ENCODE assay signal across 10 mouse cellular contexts in the genomic region with DNA sequence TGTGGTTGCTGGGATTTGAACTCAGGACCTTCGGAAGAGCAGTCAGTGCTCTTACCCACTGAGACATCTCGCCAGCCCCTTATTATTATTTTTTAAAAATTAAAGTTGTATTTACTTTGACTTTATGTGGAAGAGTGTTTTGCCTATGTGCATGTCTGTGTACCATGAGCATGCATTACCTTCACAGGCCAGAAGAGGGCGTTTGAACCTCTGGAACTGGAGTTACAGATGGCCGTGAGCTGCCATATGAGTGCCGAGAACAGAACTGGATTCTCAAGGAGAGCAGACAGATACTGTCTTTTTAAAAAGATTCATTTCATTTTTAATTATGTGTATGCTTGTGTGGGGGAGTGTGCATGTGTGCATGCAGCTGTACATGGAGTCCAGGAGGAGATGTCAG. TPM values are rescaled to one million over a fixed set of nuclear protein-coding genes. Genes with fewer than 3 reads are reported as not detected.
DNase-seq lines count a peak whose midpoint lies in the region; ATAC-seq and TF ChIP-seq lines count a peak whose summit lies in the region.
"Had no signal": no experiment of that assay in that cellular context is flagged by ENCODE, and none has a peak within 500 bp of the region (broad histone marks: within the 10 kb centered on the region; RNA-seq: fewer than 3 reads in every experiment).

No protein-coding gene starts in this region.

- H3K4me3 ChIP-seq in hindbrain, postnatal 0 days (ENCODE audit: low read length), result no peak overlapping the region
- H3K4me3 ChIP-seq in hindbrain, embryonic 14.5 days (replicated peaks; ENCODE audit: low read length), result no peak overlapping the region
- H3K4me3 ChIP-seq in ES-E14 (ENCODE audit: insufficient read depth in 1 of 2, low read depth in 1 of 2, low read length in 2 of 2, poor library complexity in 1 of 2, severe bottlenecking in 1 of 2), result no peak overlapping the region
- H3K4me3 ChIP-seq in liver, embryonic 14.5 days (ENCODE audit: insufficient read depth in 1 of 2, low read depth in 2 of 2, low read length in 2 of 2), result no peak overlapping the region
- H3K4me3 ChIP-seq in limb, embryonic 10.5 days, result no peak overlapping the region
- H3K4me3 ChIP-seq: hindbrain, embryonic 12.5 days; neural tube, embryonic 15.5 days had no signal

- no peaks in the 10 kb centered on the region for H3K4me1 ChIP-seq in hindbrain, postnatal 0 days (ENCODE audit: insufficient read depth, low read length)
- no peaks in the 10 kb centered on the region for H3K4me1 ChIP-seq in hindbrain, embryonic 14.5 days (replicated peaks; ENCODE audit: control insufficient read depth, insufficient read depth, low read length)
- peaks cover 0 to 6% of the 10 kb centered on the region in 2 experiments; a peak in 1 of 4 replicates for H3K4me1 ChIP-seq in ES-E14 (ENCODE audit: control insufficient read depth in 2 of 2, insufficient read depth in 2 of 2, low read length in 2 of 2, poor library complexity in 1 of 2)
- peaks cover 9 to 20% of the 10 kb centered on the region in 2 experiments for H3K4me1 ChIP-seq in liver, embryonic 14.5 days (replicated peaks; ENCODE audit: control insufficient read depth in 2 of 2, insufficient read depth in 2 of 2, low read length in 1 of 2)
- H3K4me1 ChIP-seq in limb, embryonic 10.5 days, result peaks cover 9% of the 10 kb centered on the region; the same call in 1 of the 2 replicates
- H3K4me1 ChIP-seq: hindbrain, embryonic 12.5 days; neural tube, embryonic 15.5 days had no signal

- H3K9ac ChIP-seq in hindbrain, postnatal 0 days (replicated peaks; ENCODE audit: low read length), result no peak overlapping the region
- no peak overlapping the region for H3K9ac ChIP-seq in hindbrain, embryonic 14.5 days
- peak overlapping the region; percentile 20; the same call in 1 of the 2 replicates for H3K9ac ChIP-seq in ES-E14 (ENCODE audit: insufficient read depth, low read depth, low read length, poor library complexity, severe bottlenecking)
- no peak overlapping the region for H3K9ac ChIP-seq in liver, embryonic 14.5 days (replicated peaks)
- H3K9ac ChIP-seq: hindbrain, embryonic 12.5 days; neural tube, embryonic 15.5 days had no signal

- DNase-seq in hindbrain, postnatal 0 days (ENCODE audit: low spot score), result no peak
- no peak for DNase-seq in hindbrain, embryonic 14.5 days (ENCODE audit: low spot score)
- peak; percentile 34 for DNase-seq in 416B (ENCODE audit: low read depth)
- DNase-seq in ES-E14 (ENCODE audit: low read depth, low spot score), result peak; percentile 62
- no peak for DNase-seq in liver, embryonic 14.5 days (ENCODE audit: low read depth in 3 of 3, low spot score in 3 of 3)
- no peak for DNase-seq in urinary bladder, postnatal 36 days (ENCODE audit: low spot score in 2 of 2)
- no peak for DNase-seq in right cerebral cortex, postnatal 14 days
- DNase-seq in limb, embryonic 10.5 days (ENCODE audit: low spot score), result no peak

- H3K4me2 ChIP-seq in hindbrain, postnatal 0 days (ENCODE audit: low read depth, low read length), result no peak overlapping the region
- no peak overlapping the region for H3K4me2 ChIP-seq in hindbrain, embryonic 14.5 days (replicated peaks)
- H3K4me2 ChIP-seq in liver, embryonic 14.5 days (ENCODE audit: low read depth), result no peak overlapping the region
- H3K4me2 ChIP-seq: hindbrain, embryonic 12.5 days; neural tube, embryonic 15.5 days had no signal

- ATAC-seq in hindbrain, postnatal 0 days, result no peak
- ATAC-seq in hindbrain, embryonic 14.5 days (ENCODE audit: low FRiP score), result no peak
- no peak for ATAC-seq in liver, embryonic 14.5 days (ENCODE audit: insufficient read depth)

- 72% methylated on average over 5 of the region's 5 CpGs for WGBS in hindbrain, postnatal 0 days
- 69% methylated on average over 5 of the region's 5 CpGs for WGBS in hindbrain, embryonic 14.5 days
- 61% methylated on average over 5 of the region's 5 CpGs for WGBS in liver, embryonic 14.5 days (ENCODE audit: insufficient replicate concordance)
- WGBS in limb, embryonic 10.5 days, result 76% methylated on average over 5 of the region's 5 CpGs

- no peaks in the 10 kb centered on the region for H3K9me3 ChIP-seq in hindbrain, postnatal 0 days (ENCODE audit: low read length)
- H3K9me3 ChIP-seq in hindbrain, embryonic 14.5 days (ENCODE audit: control insufficient read depth, low read length), result no peaks in the 10 kb centered on the region
- no peaks in the 10 kb centered on the region for H3K9me3 ChIP-seq in ES-E14 (ENCODE audit: control insufficient read depth, insufficient read depth, low read depth, low read length)
- no peaks in the 10 kb centered on the region for H3K9me3 ChIP-seq in liver, embryonic 14.5 days (ENCODE audit: control insufficient read depth, low read length)
- no peaks in the 10 kb centered on the region for H3K9me3 ChIP-seq in limb, embryonic 10.5 days (replicated peaks)
- H3K9me3 ChIP-seq: hindbrain, embryonic 12.5 days; neural tube, embryonic 15.5 days had no signal

- TF ChIP-seq CTCF in hindbrain, postnatal 0 days (IDR thresholded peaks at IDR 0.05; ENCODE audit: low read depth), result peak; percentile 37
- TF ChIP-seq CTCF in liver, embryonic 14.5 days (IDR thresholded peaks at IDR 0.05; ENCODE audit: low read depth), result peak; percentile 73

- in situ Hi-C loops in ES-E14 (cut with MboI; ENCODE audit: low sequenced_read_pairs in 2 of 2, unreplicated experiment in 2 of 2), result no loop called here

- TF ChIP-seq EP300 in liver, embryonic 14.5 days (IDR thresholded peaks at IDR 0.05; ENCODE audit: low read depth), result no peak

- H3K27ac ChIP-seq in hindbrain, postnatal 0 days, result no peak overlapping the region
- no peak overlapping the region for H3K27ac ChIP-seq in hindbrain, embryonic 14.5 days
- H3K27ac ChIP-seq in ES-E14 (ENCODE audit: insufficient read depth, low read depth, low read length, poor library complexity, severe bottlenecking), result no peak overlapping the region
- no peak overlapping the region for H3K27ac ChIP-seq in liver, embryonic 14.5 days
- H3K27ac ChIP-seq in limb, embryonic 10.5 days, result no peak overlapping the region
- H3K27ac ChIP-seq: hindbrain, embryonic 12.5 days; neural tube, embryonic 15.5 days had no signal

- no peaks in the 10 kb centered on the region for H3K27me3 ChIP-seq in hindbrain, postnatal 0 days (ENCODE audit: insufficient read depth, low read length)
- H3K27me3 ChIP-seq in hindbrain, embryonic 14.5 days (ENCODE audit: control insufficient read depth, insufficient read depth, low read length), result no peaks in the 10 kb centered on the region
- H3K27me3 ChIP-seq in liver, embryonic 14.5 days (ENCODE audit: control insufficient read depth, insufficient read depth, low read length), result no peaks in the 10 kb centered on the region
- H3K27me3 ChIP-seq in limb, embryonic 10.5 days (ENCODE audit: low read depth, poor library complexity, severe bottlenecking), result no peaks in the 10 kb centered on the region
- H3K27me3 ChIP-seq: neural tube, embryonic 15.5 days had no signal

- no peaks in the 10 kb centered on the region for H3K36me3 ChIP-seq in hindbrain, postnatal 0 days (ENCODE audit: insufficient read depth, low read length)
- no peaks in the 10 kb centered on the region for H3K36me3 ChIP-seq in hindbrain, embryonic 14.5 days (replicated peaks; ENCODE audit: control insufficient read depth, insufficient read depth)
- H3K36me3 ChIP-seq in ES-E14 (ENCODE audit: control insufficient read depth, insufficient read depth, low read length, poor library complexity, severe bottlenecking), result no peaks in the 10 kb centered on the region
- H3K36me3 ChIP-seq in liver, embryonic 14.5 days (replicated peaks; ENCODE audit: control insufficient read depth, insufficient read depth, low read depth), result no peaks in the 10 kb centered on the region
- no peaks in the 10 kb centered on the region for H3K36me3 ChIP-seq in limb, embryonic 10.5 days
- H3K36me3 ChIP-seq: hindbrain, embryonic 12.5 days had no signal

TF ChIP-seq in ES-E14, 5 proteins besides CTCF, POLR2A, EP300 and RAD21:
- TF ChIP-seq CHD2 (IDR thresholded peaks at IDR 0.05; ENCODE audit: low read depth, low read length) (no peak), ZC3H11A (IDR thresholded peaks at IDR 0.05; ENCODE audit: borderline replicate concordance, low read depth, low read length) (peak; percentile 5; the same call in 1 of the 2 replicates)
TF ChIP-seq in ES-E14: peak in this region for 1.

RNA-seq across cellular contexts. Expression of a gene that starts 13.7 kb away (rescaled TPM):
- total RNA-seq in hindbrain, postnatal 0 days (2014; rRNA removed), result 8.7 and 9.6 TPM in 2 replicates
- 8.9 and 9.5 TPM in 2 replicates for polyA plus RNA-seq in hindbrain, postnatal 0 days (2015; fragmentation: Nextera tagmentation; extraction: Ambion mirVana)
- 18.4 and 24.6 TPM in 2 replicates for polyA plus RNA-seq in hindbrain, embryonic 14.5 days (2014; fragmentation: Nextera tagmentation; extraction: Ambion mirVana)
- total RNA-seq in ES-E14 (2012; rRNA removed), result 7.2 and 8.3 TPM in 2 replicates
- 1.9 and 2.6 TPM in 2 replicates for polyA plus RNA-seq in liver, embryonic 14.5 days (2012; rRNA removed)
- polyA plus RNA-seq in liver, embryonic 14.5 days (2014; fragmentation: Nextera tagmentation; extraction: Ambion mirVana), result 4.3 and 4.5 TPM in 2 replicates
- 13.1 and 17.1 TPM in 2 replicates for polyA plus RNA-seq in limb, embryonic 10.5 days (2016; fragmentation: Nextera tagmentation; extraction: Ambion mirVana)

RNA-seq across cellular contexts. Expression of a gene that starts 30.7 kb away (rescaled TPM):
- 805 and 881 TPM in 2 replicates for total RNA-seq in hindbrain, postnatal 0 days (2014; rRNA removed)
- polyA plus RNA-seq in hindbrain, postnatal 0 days (2015; fragmentation: Nextera tagmentation; extraction: Ambion mirVana), result 338 and 363 TPM in 2 replicates
- polyA plus RNA-seq in hindbrain, embryonic 14.5 days (2014; fragmentation: Nextera tagmentation; extraction: Ambion mirVana), result 427 and 444 TPM in 2 replicates
- total RNA-seq in ES-E14 (2012; rRNA removed), result 2,193 and 2,264 TPM in 2 replicates
- polyA plus RNA-seq in liver, embryonic 14.5 days (2012; rRNA removed), result 885 and 1,231 TPM in 2 replicates
- 593 and 603 TPM in 2 replicates for polyA plus RNA-seq in liver, embryonic 14.5 days (2014; fragmentation: Nextera tagmentation; extraction: Ambion mirVana)
- polyA plus RNA-seq in limb, embryonic 10.5 days (2016; fragmentation: Nextera tagmentation; extraction: Ambion mirVana), result 718 and 830 TPM in 2 replicates

Comparison
In these comparisons a context has a peak if more than half of its experiments do, and no peak if none do; other contexts are left out.
1. DNase-seq: peak in 416B (single experiment) and ES-E14 (single experiment); none in hindbrain, postnatal 0 days (single experiment), hindbrain, embryonic 14.5 days (single experiment), liver, embryonic 14.5 days (0 of 3), urinary bladder, postnatal 36 days (0 of 2), right cerebral cortex, postnatal 14 days (single experiment) and limb, embryonic 10.5 days (single experiment).